Mouse (Mus musculus) mouse trophoblast stem cell (cell line): Measurements from ENCODE around the gene Akt1s1.

Experiments used
- in situ Hi-C, 2 experiments: fragments of 300-500 bp; cut with MseI, MboI; formaldehyde crosslinking; loops; 2 replicates in 1 of 2; 3 replicates in 1 of 2; pipeline ENCODE4 v1.15.1; 2025

The Akt1s1 gene

GRCm38 (mm10) chr7:44901230-44901722 lies 52.5 kb downstream of the Akt1s1 start:
- in situ Hi-C loops: no loop called here
